Mouse (Mus musculus) megakaryocyte, adult 5-6 weeks (primary cell): ENCODE measurements around the gene Tmem210. TPM values are rescaled to one million over a fixed set of nuclear protein-coding genes. Genes with fewer than 3 reads are reported as not detected.

Experiments
- ATAC-seq: 2 replicates; pipeline ENCODE4 v1.8.0; 2016; ENCODE audit warnings: mild to moderate bottlenecking, inconsistent platforms; ENCODE audit not compliant: poor library complexity, severe bottlenecking
- total RNA-seq, 2 experiments: library from RNA; stranded (forward) in 1 of 2; stranded (reverse) in 1 of 2; fragments of 153-499, 151-499 nt in 1 of 2; fragments of 221-1000, 200-1000 nt in 1 of 2; gene quantifications; 2 replicates each; pipeline versions ENCODE4 v1.2.3 to v1.2.4; 2015 to 2017

Gene Tmem210
- total RNA-seq, 2 experiments from 2014 or later = not detected

- ATAC-seq = no peak
These were observed 23.7 kb upstream of the Tmem210 start for GRCm38 (mm10) chr2:25264286-25264660.

GRCm38 (mm10) chr2:25264851-25265250 lies 23.1 kb upstream of the Tmem210 start:
- ATAC-seq = no peak

GRCm38 (mm10) chr2:25265897-25266656 lies 21.9 kb upstream of the Tmem210 start:
- peak; percentile 52 for ATAC-seq

- ATAC-seq = no peak
These were observed 21.2 kb upstream of the Tmem210 start for GRCm38 (mm10) chr2:25266720-25267119.

- ATAC-seq = no peak
These were observed 20.7 kb upstream of the Tmem210 start for GRCm38 (mm10) chr2:25267241-25267640.

- ATAC-seq = no peak
These were observed 20.1 kb upstream of the Tmem210 start for GRCm38 (mm10) chr2:25267746-25268309.

GRCm38 (mm10) chr2:25271827-25272511 lies 16.0 kb upstream of the Tmem210 start, which contains the start of the genes Ssna1 and Anapc2:
TSS of gene Ssna1 (minus strand) at chr2:25272438.
TSS of gene Anapc2 (plus strand) at chr2:25272478.
- peak; percentile 98 for ATAC-seq

- ATAC-seq = no peak
These were observed 15.4 kb upstream of the Tmem210 start for GRCm38 (mm10) chr2:25272515-25272914.

- no peak for ATAC-seq
These were observed 14.9 kb upstream of the Tmem210 start for GRCm38 (mm10) chr2:25273010-25273409.

GRCm38 (mm10) chr2:25278928-25279882 lies 8.7 kb upstream of the Tmem210 start:
- peak; percentile 87 for ATAC-seq

- ATAC-seq = no peak
These were observed 2.4 kb upstream of the Tmem210 start for GRCm38 (mm10) chr2:25285551-25285950.

- no peak for ATAC-seq
These were observed 1.6 kb upstream of the Tmem210 start for GRCm38 (mm10) chr2:25286314-25286713.

- ATAC-seq = no peak
These were observed 908 bp upstream of the Tmem210 start for GRCm38 (mm10) chr2:25286837-25287636.

GRCm38 (mm10) chr2:25288734-25289345 lies 895 bp downstream of the Tmem210 start:
- no peak for ATAC-seq

- ATAC-seq = no peak
These were observed 1.7 kb downstream of the Tmem210 start, which contains the start of gene Lrrc26 for GRCm38 (mm10) chr2:25289651-25290050. TSS of gene Lrrc26 (plus strand) at chr2:25289915.

GRCm38 (mm10) chr2:25290101-25290815 lies 2.3 kb downstream of the Tmem210 start:
- no peak for ATAC-seq

- ATAC-seq = no peak
These were observed 2.8 kb downstream of the Tmem210 start for GRCm38 (mm10) chr2:25290816-25291130.

- no peak for ATAC-seq
These were observed 3.5 kb downstream of the Tmem210 start for GRCm38 (mm10) chr2:25291184-25292053.
